11 mouse cellular contexts compared by ENCODE assay signal in the genomic region with DNA sequence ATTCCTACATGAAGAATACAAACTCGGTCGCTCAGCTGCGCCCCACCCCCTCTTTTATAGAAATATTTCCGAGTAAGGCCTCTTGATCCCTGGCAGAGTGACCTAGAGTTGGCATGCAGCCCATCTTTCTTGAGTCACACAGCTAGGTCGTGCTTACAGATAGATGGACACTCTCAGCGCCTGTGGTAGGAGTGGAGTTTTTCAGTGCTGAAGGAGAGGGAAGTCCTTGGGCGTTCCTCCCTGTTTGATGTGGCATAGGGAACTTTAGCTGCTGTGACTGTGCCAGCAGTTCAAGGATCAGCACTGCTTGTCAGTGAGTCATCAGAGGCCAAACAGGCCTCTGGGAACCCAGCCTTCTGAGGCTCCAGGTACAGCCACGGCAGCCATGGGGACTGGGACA. TPM values are rescaled to one million over a fixed set of nuclear protein-coding genes. Genes with fewer than 3 reads are reported as not detected.
DNase-seq lines count a peak whose midpoint lies in the region; ATAC-seq lines count a peak whose summit lies in the region.
"Had no signal": no experiment of that assay in that cellular context is flagged by ENCODE, and none has a peak within 500 bp of the region (broad histone marks: within the 10 kb centered on the region; RNA-seq: fewer than 3 reads in every experiment).

No protein-coding gene starts in this region.

- H3K4me3 ChIP-seq in lung, embryonic 15.5 days = no peak overlapping the region
- H3K4me3 ChIP-seq: limb, embryonic 12.5 days had no signal

- H3K4me1 ChIP-seq in lung, embryonic 15.5 days = peaks cover 17% of the 10 kb centered on the region
- H3K4me1 ChIP-seq: limb, embryonic 12.5 days had no signal

- H3K4me2 ChIP-seq in lung, embryonic 15.5 days = no peak overlapping the region
- H3K4me2 ChIP-seq: limb, embryonic 12.5 days had no signal

- no peaks in the 10 kb centered on the region for H3K36me3 ChIP-seq in lung, embryonic 15.5 days
- H3K36me3 ChIP-seq: limb, embryonic 12.5 days had no signal

- H3K27ac ChIP-seq in lung, embryonic 15.5 days = peak overlapping the region; percentile 39; the same call in 1 of the 2 replicates
- H3K27ac ChIP-seq: limb, embryonic 12.5 days had no signal

- ATAC-seq in lung, embryonic 15.5 days (ENCODE audit: borderline replicate concordance, extremely low read depth, low FRiP score, low TSS enrichment) = peak; percentile 79

- peaks cover 20% of the 10 kb centered on the region for H3K27me3 ChIP-seq in lung, embryonic 15.5 days

- DNase-seq in cerebellum, adult 11-12 months = peak; percentile 4
- no peak for DNase-seq in cerebellum, adult 11 months
- DNase-seq in MEL-GATA-1-ER (ENCODE audit: extremely low read depth, low read depth) = peak; percentile 43
- peak; percentile 23 for DNase-seq in gastrocnemius, postnatal 25 days
- DNase-seq in spleen, adult 12 weeks (ENCODE audit: low spot score) = no peak
- no peak for DNase-seq in spleen, postnatal 10 days (ENCODE audit: low spot score in 2 of 2)
- no peak for DNase-seq in frontal cortex, postnatal 36 days (ENCODE audit: low spot score in 2 of 2)

- H3K9me3 ChIP-seq in lung, embryonic 15.5 days = no peaks in the 10 kb centered on the region
- H3K9me3 ChIP-seq: limb, embryonic 12.5 days had no signal

- 32% methylated on average over 8 of the region's 8 CpGs for whole genome bisulfite sequencing in lung, embryonic 15.5 days

- no peak overlapping the region for H3K9ac ChIP-seq in lung, embryonic 15.5 days
- H3K9ac ChIP-seq: limb, embryonic 12.5 days had no signal

RNA-seq across cellular contexts. Expression of gene Acoxl, which starts 51.9 kb away (rescaled TPM):
- total RNA-seq in gastrocnemius, postnatal 25 days (2021) = under 1 TPM in 1 of 2 experiments, not detected in 1; 0.27 TPM
- 0.09 and 0.17 TPM in 2 replicates for polyA plus RNA-seq in lung, embryonic 15.5 days (2015; fragmentation: Nextera tagmentation; extraction: Ambion mirVana)
- polyA plus RNA-seq: C2C12; cerebellum, adult 2 months had no signal

RNA-seq across cellular contexts. Expression of gene Bub1, which starts 58.9 kb away (rescaled TPM):
- under 1 TPM; 0.49 to 0.62 TPM for total RNA-seq in gastrocnemius, postnatal 25 days (2021)
- 67.3 and 68.0 TPM in 2 replicates for polyA plus RNA-seq in lung, embryonic 15.5 days (2015; fragmentation: Nextera tagmentation; extraction: Ambion mirVana)

Comparison
In these comparisons a context has a peak if more than half of its experiments do, and no peak if none do; other contexts are left out.
1. DNase-seq: peak in cerebellum, adult 11-12 months (single experiment), MEL-GATA-1-ER (single experiment) and gastrocnemius, postnatal 25 days (single experiment); none in cerebellum, adult 11 months (single experiment), spleen, adult 12 weeks (single experiment), spleen, postnatal 10 days (0 of 2) and frontal cortex, postnatal 36 days (0 of 2).